11 mouse cellular contexts compared by ENCODE assay signal in genomic region chr1:44155287-44155686, GRCm38 (mm10). TPM values are rescaled to one million over a fixed set of nuclear protein-coding genes. Genes with fewer than 3 reads are reported as not detected.
A peak's percentile ranks its signal among the peaks of the same experiment; 100 is the strongest.
DNase-seq lines count a peak whose midpoint lies in the region; ATAC-seq and TF ChIP-seq lines count a peak whose summit lies in the region.
"Had no signal": no experiment of that assay in that cellular context is flagged by ENCODE, and none has a peak within 500 bp of the region (broad histone marks: within the 10 kb centered on the region; RNA-seq: fewer than 3 reads in every experiment).

No protein-coding gene starts in this region.

- WGBS in heart, postnatal 0 days, result 96% methylated on average over 4 of the region's 4 CpGs
- 92% methylated on average over 4 of the region's 4 CpGs for WGBS in heart, embryonic 12.5 days
- WGBS in midbrain, postnatal 0 days, result 95% methylated on average over 4 of the region's 4 CpGs
- WGBS in midbrain, embryonic 11.5 days, result 97% methylated on average over 4 of the region's 4 CpGs

- no peak for ATAC-seq in heart, postnatal 0 days (ENCODE audit: insufficient read depth, low read depth)
- ATAC-seq in heart, embryonic 12.5 days (ENCODE audit: insufficient number of reproducible peaks, low FRiP score), result no peak
- ATAC-seq in midbrain, postnatal 0 days (ENCODE audit: low FRiP score), result no peak
- ATAC-seq in midbrain, embryonic 11.5 days (ENCODE audit: low FRiP score), result no peak

- H3K4me3 ChIP-seq in heart, postnatal 0 days (ENCODE audit: low read depth, low read length), result no peak overlapping the region
- H3K4me3 ChIP-seq in heart, embryonic 12.5 days, result no peak overlapping the region
- no peak overlapping the region for H3K4me3 ChIP-seq in midbrain, postnatal 0 days (ENCODE audit: low read depth, low read length)
- H3K4me3 ChIP-seq in midbrain, embryonic 11.5 days (ENCODE audit: low read depth, low read length), result no peak overlapping the region
- H3K4me3 ChIP-seq: embryonic facial prominence, embryonic 13.5 days; neural tube, embryonic 13.5 days; stomach, embryonic 15.5 days had no signal

- no peak for TF ChIP-seq EP300 in heart, postnatal 0 days (IDR thresholded peaks at IDR 0.05; ENCODE audit: low read depth)

- H3K9ac ChIP-seq in heart, postnatal 0 days (replicated peaks; ENCODE audit: low read depth, low read length), result no peak overlapping the region
- H3K9ac ChIP-seq in heart, embryonic 12.5 days, result no peak overlapping the region
- H3K9ac ChIP-seq in midbrain, postnatal 0 days (replicated peaks; ENCODE audit: low read length, poor library complexity, severe bottlenecking), result no peak overlapping the region
- no peak overlapping the region for H3K9ac ChIP-seq in midbrain, embryonic 11.5 days (ENCODE audit: low read length)
- H3K9ac ChIP-seq: embryonic facial prominence, embryonic 13.5 days; neural tube, embryonic 13.5 days; stomach, embryonic 15.5 days had no signal

- no peak overlapping the region for H3K4me2 ChIP-seq in heart, postnatal 0 days (ENCODE audit: low read depth, low read length)
- H3K4me2 ChIP-seq in heart, embryonic 12.5 days, result no peak overlapping the region
- H3K4me2 ChIP-seq in midbrain, postnatal 0 days (ENCODE audit: low read depth, low read length, poor library complexity, severe bottlenecking), result no peak overlapping the region
- H3K4me2 ChIP-seq in midbrain, embryonic 11.5 days, result no peak overlapping the region
- H3K4me2 ChIP-seq: embryonic facial prominence, embryonic 13.5 days; neural tube, embryonic 13.5 days; stomach, embryonic 15.5 days had no signal

- H3K36me3 ChIP-seq in heart, postnatal 0 days (replicated peaks; ENCODE audit: control insufficient read depth, insufficient read depth, low read length), result peaks cover 25% of the 10 kb centered on the region
- peaks cover 25% of the 10 kb centered on the region for H3K36me3 ChIP-seq in heart, embryonic 12.5 days
- H3K36me3 ChIP-seq in midbrain, postnatal 0 days (ENCODE audit: insufficient read depth, low read length), result peaks cover 18% of the 10 kb centered on the region
- peaks cover 9% of the 10 kb centered on the region; the same call in 1 of the 2 replicates for H3K36me3 ChIP-seq in midbrain, embryonic 11.5 days (ENCODE audit: control insufficient read depth, insufficient read depth, low read length)

- H3K4me1 ChIP-seq in heart, postnatal 0 days (ENCODE audit: control insufficient read depth, insufficient read depth), result no peaks in the 10 kb centered on the region
- no peaks in the 10 kb centered on the region for H3K4me1 ChIP-seq in heart, embryonic 12.5 days (replicated peaks)
- H3K4me1 ChIP-seq in midbrain, postnatal 0 days (ENCODE audit: insufficient read depth, low read length), result no peaks in the 10 kb centered on the region
- H3K4me1 ChIP-seq in midbrain, embryonic 11.5 days (ENCODE audit: control insufficient read depth, insufficient read depth, low read length), result no peaks in the 10 kb centered on the region
- H3K4me1 ChIP-seq: embryonic facial prominence, embryonic 13.5 days; neural tube, embryonic 13.5 days; stomach, embryonic 15.5 days had no signal

- H3K27me3 ChIP-seq in heart, postnatal 0 days (ENCODE audit: control insufficient read depth, insufficient read depth, low read length), result no peaks in the 10 kb centered on the region
- no peaks in the 10 kb centered on the region for H3K27me3 ChIP-seq in heart, embryonic 12.5 days (replicated peaks)
- no peaks in the 10 kb centered on the region for H3K27me3 ChIP-seq in midbrain, postnatal 0 days (ENCODE audit: insufficient read depth, low read length)
- no peaks in the 10 kb centered on the region for H3K27me3 ChIP-seq in midbrain, embryonic 11.5 days (ENCODE audit: control insufficient read depth, insufficient read depth, low read length)
- H3K27me3 ChIP-seq: embryonic facial prominence, embryonic 13.5 days; neural tube, embryonic 13.5 days; stomach, embryonic 15.5 days had no signal

- intact Hi-C loops in left cerebral cortex, postnatal 10 days (cut with DNase I), result no loop called here

- no peak overlapping the region for H3K27ac ChIP-seq in heart, postnatal 0 days (ENCODE audit: low read depth)
- no peak overlapping the region for H3K27ac ChIP-seq in heart, embryonic 12.5 days (ENCODE audit: poor library complexity, severe bottlenecking)
- no peak overlapping the region for H3K27ac ChIP-seq in midbrain, postnatal 0 days (ENCODE audit: low read depth, low read length)
- no peak overlapping the region for H3K27ac ChIP-seq in midbrain, embryonic 11.5 days (ENCODE audit: low read depth, low read length)
- H3K27ac ChIP-seq: embryonic facial prominence, embryonic 13.5 days; neural tube, embryonic 13.5 days; stomach, embryonic 15.5 days had no signal

- DNase-seq in heart, postnatal 0 days (ENCODE audit: low spot score), result no peak
- DNase-seq in midbrain, postnatal 0 days (ENCODE audit: low spot score), result peak; percentile 7
- DNase-seq in midbrain, embryonic 11.5 days (ENCODE audit: low spot score, missing footprints), result no peak
- peak; percentile 32 for DNase-seq in c-Kit-positive CD71-positive TER-119-negative erythroid progenitor cells, embryonic 14.5 days (ENCODE audit: low read depth)
- peak; percentile 13 for DNase-seq in thymus, postnatal 25 days
- no peak for DNase-seq in left cerebral cortex, postnatal 10 days (ENCODE audit: extremely low spot score in 1 of 2, low spot score in 2 of 2)
- DNase-seq in right cerebral cortex, postnatal 4 days, result no peak

- H3K9me3 ChIP-seq in heart, postnatal 0 days (replicated peaks; ENCODE audit: control insufficient read depth, low read length), result no peaks in the 10 kb centered on the region
- no peaks in the 10 kb centered on the region for H3K9me3 ChIP-seq in heart, embryonic 12.5 days (replicated peaks)
- no peaks in the 10 kb centered on the region for H3K9me3 ChIP-seq in midbrain, postnatal 0 days (ENCODE audit: low read length)
- H3K9me3 ChIP-seq in midbrain, embryonic 11.5 days (ENCODE audit: control insufficient read depth, low read length), result no peaks in the 10 kb centered on the region
- H3K9me3 ChIP-seq: embryonic facial prominence, embryonic 13.5 days; neural tube, embryonic 13.5 days; stomach, embryonic 15.5 days had no signal

- peak; percentile 12; the same call in 1 of the 2 replicates for TF ChIP-seq CTCF in heart, postnatal 0 days (IDR thresholded peaks at IDR 0.05; ENCODE audit: low read depth)
- peak; percentile 51 for TF ChIP-seq CTCF in midbrain, postnatal 0 days (IDR thresholded peaks at IDR 0.05)

RNA-seq across cellular contexts. Expression of gene Ercc5, which starts 7.7 kb away (rescaled TPM):
- 12.1 and 39.8 TPM in 2 replicates for total RNA-seq in heart, postnatal 0 days (2014; rRNA removed; ENCODE audit: low replicate concordance)
- 9.3 and 10.7 TPM in 2 replicates for polyA plus RNA-seq in heart, postnatal 0 days (2015; fragmentation: Nextera tagmentation; extraction: Ambion mirVana)
- polyA plus RNA-seq in heart, embryonic 12.5 days (2016; fragmentation: Nextera tagmentation; extraction: Ambion mirVana), result 16.8 and 19.1 TPM in 2 replicates
- total RNA-seq in midbrain, postnatal 0 days (2014; rRNA removed), result 14.9 and 24.3 TPM in 2 replicates
- 18.8 and 23.6 TPM in 2 replicates for polyA plus RNA-seq in midbrain, postnatal 0 days (2015; fragmentation: Nextera tagmentation; extraction: Ambion mirVana)
- polyA plus RNA-seq in midbrain, embryonic 11.5 days (2014; fragmentation: Nextera tagmentation; extraction: Ambion mirVana), result 41.8 and 43.5 TPM in 2 replicates
- total RNA-seq in left cerebral cortex, postnatal 10 days (2021), result 10 to 100 TPM; 21.1 to 21.3 TPM

RNA-seq across cellular contexts. Expression of gene Bivm, which starts 36.5 kb away (rescaled TPM):
- 5.1 and 20.2 TPM in 2 replicates for total RNA-seq in heart, postnatal 0 days (2014; rRNA removed; ENCODE audit: low replicate concordance)
- polyA plus RNA-seq in heart, postnatal 0 days (2015; fragmentation: Nextera tagmentation; extraction: Ambion mirVana), result 9.2 and 9.9 TPM in 2 replicates
- 14.9 and 16.3 TPM in 2 replicates for polyA plus RNA-seq in heart, embryonic 12.5 days (2016; fragmentation: Nextera tagmentation; extraction: Ambion mirVana)
- 43.9 and 49.8 TPM in 2 replicates for total RNA-seq in midbrain, postnatal 0 days (2014; rRNA removed)
- polyA plus RNA-seq in midbrain, postnatal 0 days (2015; fragmentation: Nextera tagmentation; extraction: Ambion mirVana), result 22.2 and 23.1 TPM in 2 replicates
- polyA plus RNA-seq in midbrain, embryonic 11.5 days (2014; fragmentation: Nextera tagmentation; extraction: Ambion mirVana), result 27.9 and 31.2 TPM in 2 replicates
- total RNA-seq in left cerebral cortex, postnatal 10 days (2021), result 10 to 100 TPM; 42.9 to 45.6 TPM

RNA-seq across cellular contexts. Expression of gene Kdelc1, which starts 36.7 kb away (rescaled TPM):
- total RNA-seq in heart, postnatal 0 days (2014; rRNA removed; ENCODE audit: low replicate concordance), result 14.2 and 20.2 TPM in 2 replicates
- polyA plus RNA-seq in heart, postnatal 0 days (2015; fragmentation: Nextera tagmentation; extraction: Ambion mirVana), result 25.4 and 30.2 TPM in 2 replicates
- 50.9 and 54.7 TPM in 2 replicates for polyA plus RNA-seq in heart, embryonic 12.5 days (2016; fragmentation: Nextera tagmentation; extraction: Ambion mirVana)
- 9.9 and 15.2 TPM in 2 replicates for total RNA-seq in midbrain, postnatal 0 days (2014; rRNA removed)
- 15.5 and 16.7 TPM in 2 replicates for polyA plus RNA-seq in midbrain, postnatal 0 days (2015; fragmentation: Nextera tagmentation; extraction: Ambion mirVana)
- 56.8 and 62.1 TPM in 2 replicates for polyA plus RNA-seq in midbrain, embryonic 11.5 days (2014; fragmentation: Nextera tagmentation; extraction: Ambion mirVana)
- 10 to 100 TPM; 10.5 to 11.1 TPM for total RNA-seq in left cerebral cortex, postnatal 10 days (2021)

RNA-seq across cellular contexts. Expression of gene Tex30, which starts 53.0 kb away (rescaled TPM):
- 17.7 and 54.1 TPM in 2 replicates for total RNA-seq in heart, postnatal 0 days (2014; rRNA removed; ENCODE audit: low replicate concordance)
- polyA plus RNA-seq in heart, postnatal 0 days (2015; fragmentation: Nextera tagmentation; extraction: Ambion mirVana), result 35.5 and 42.7 TPM in 2 replicates
- polyA plus RNA-seq in heart, embryonic 12.5 days (2016; fragmentation: Nextera tagmentation; extraction: Ambion mirVana), result 77.2 and 77.7 TPM in 2 replicates
- 8.4 and 16.8 TPM in 2 replicates for total RNA-seq in midbrain, postnatal 0 days (2014; rRNA removed)
- 30.4 and 37.2 TPM in 2 replicates for polyA plus RNA-seq in midbrain, postnatal 0 days (2015; fragmentation: Nextera tagmentation; extraction: Ambion mirVana)
- 110 and 115 TPM in 2 replicates for polyA plus RNA-seq in midbrain, embryonic 11.5 days (2014; fragmentation: Nextera tagmentation; extraction: Ambion mirVana)
- total RNA-seq in left cerebral cortex, postnatal 10 days (2021), result 1 to 10 TPM; 7.8 to 9.1 TPM

Comparison
In these comparisons a context has a peak if more than half of its experiments do, and no peak if none do; other contexts are left out.
1. DNase-seq: peak in midbrain, postnatal 0 days (single experiment), c-Kit-positive CD71-positive TER-119-negative erythroid progenitor cells, embryonic 14.5 days (single experiment) and thymus, postnatal 25 days (single experiment); none in heart, postnatal 0 days (single experiment), midbrain, embryonic 11.5 days (single experiment), left cerebral cortex, postnatal 10 days (0 of 2) and right cerebral cortex, postnatal 4 days (single experiment).